Mouse (Mus musculus) lung, postnatal 0 days (tissue): Measurements from ENCODE around the gene Rabif. TPM values are rescaled to one million over a fixed set of nuclear protein-coding genes. Genes with fewer than 3 reads are reported as not detected.

ENCODE experiments used
- ATAC-seq: fragments of 200-750 bp; cut with Nextera tagmentation; 2 replicates; pipeline ENCODE4 v1.8.0; 2017; ENCODE audit warnings: moderate library complexity
- DNase-seq: peaks from one replicate; pipeline ENCODE4 v3.0.0-alpha.2; 2016; ENCODE audit warnings: low spot score
- H3K27ac ChIP-seq: fragments of 300-500 bp; sonication (generic); 2 replicates; pipeline ENCODE4 v1.5.1; 2014; ENCODE audit warnings: antibody characterized with exemption, mild to moderate bottlenecking, low read length, mixed read lengths
- H3K27me3 ChIP-seq: fragments of 300-500 bp; sonication (generic); replicated peaks from 2 replicates; pipeline ENCODE4 v1.6.1; 2014; ENCODE audit warnings: low read length, mixed read lengths; ENCODE audit not compliant: insufficient read depth
- H3K36me3 ChIP-seq: fragments of 300-500 bp; sonication (generic); 2 replicates; pipeline ENCODE4 v1.6.1; 2014; ENCODE audit warnings: low read length, mixed read lengths; ENCODE audit not compliant: insufficient read depth
- H3K4me1 ChIP-seq: fragments of 300-500 bp; sonication (generic); 2 replicates; pipeline ENCODE4 v1.6.1; 2014; ENCODE audit warnings: antibody characterized with exemption, low read depth, low read length, mixed read lengths; ENCODE audit not compliant: insufficient read depth
- H3K4me2 ChIP-seq: fragments of 300-500 bp; sonication (generic); replicated peaks from 2 replicates; pipeline ENCODE4 v1.6.1; 2014; ENCODE audit warnings: low read depth, mild to moderate bottlenecking, low read length, moderate library complexity, mixed read lengths
- H3K4me3 ChIP-seq: fragments of 300-500 bp; sonication (generic); 2 replicates; pipeline ENCODE4 v1.5.1; 2014; ENCODE audit warnings: low read depth, low read length
- H3K9ac ChIP-seq: fragments of 300-500 bp; sonication (generic); replicated peaks from 2 replicates; pipeline ENCODE4 v1.6.1; 2014; ENCODE audit warnings: low read depth, mild to moderate bottlenecking
- H3K9me3 ChIP-seq: fragments of 300-500 bp; sonication (generic); 2 replicates; pipeline ENCODE4 v1.6.1; 2016; ENCODE audit warnings: low read length, mixed read lengths
- CTCF ChIP-seq: IDR thresholded peaks from 2 replicates; pipeline ENCODE4 v1.5.1; 2016; ENCODE audit warnings: antibody characterized with exemption, mild to moderate bottlenecking
- EP300 ChIP-seq: IDR thresholded peaks from 2 replicates; pipeline ENCODE4 v1.6.1; 2016; ENCODE audit warnings: antibody characterized with exemption, mild to moderate bottlenecking, control low read depth
- WGBS: fragments of 180-500 bp; shearing (Covaris S2); extraction: QIAGEN DNeasy Blood & Tissue Kit; methylation state at CpG from one replicate; pipeline ENCODE4 v1.1.7; 2014; 5-methylcytosine and 5-hydroxymethylcytosine counted together
- polyA plus RNA-seq: library from polyadenylated mRNA; unstranded; fragments of >200 nt; fragmentation: Nextera tagmentation; extraction: Ambion mirVana; gene quantifications from 2 replicates; pipeline ENCODE4 v1.2.1, GENCODE M21; 2015

Rabif gene
- polyA plus RNA-seq, 1 experiment from 2014 or later: 29.1 TPM

DNA sequence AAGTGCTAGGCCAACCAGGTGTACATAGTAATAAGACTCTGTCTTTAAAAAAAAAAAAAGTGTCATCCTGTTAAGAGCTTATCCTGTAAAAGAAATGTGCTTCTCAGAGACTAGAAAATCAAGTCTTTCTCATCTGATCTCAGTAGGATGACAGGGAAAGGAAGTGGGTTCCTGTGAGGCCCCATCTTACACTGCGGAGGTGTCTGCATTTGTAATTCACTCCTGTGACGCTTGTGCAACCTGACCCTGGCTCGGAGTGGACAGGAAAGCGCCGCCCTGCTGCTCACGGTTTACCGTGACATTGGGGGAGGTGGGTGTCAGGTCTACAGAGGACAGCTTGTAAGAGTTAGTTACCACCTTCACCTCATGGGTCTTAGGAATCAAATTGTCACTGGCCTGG lies 15.6 kb downstream of the Rabif start:
- WGBS: 37% methylated on average over 7 of the region's 7 CpGs
- no peak overlapping the region for H3K4me3 ChIP-seq
- H3K9ac ChIP-seq: no peak overlapping the region
- no peaks in the 10 kb centered on the region for H3K27me3 ChIP-seq
- ATAC-seq: no peak
- no peak for TF ChIP-seq CTCF
- H3K36me3 ChIP-seq: peaks cover 15% of the 10 kb centered on the region; the same call in 1 of the 2 replicates
- no peaks in the 10 kb centered on the region for H3K9me3 ChIP-seq
- no peak overlapping the region for H3K4me2 ChIP-seq
- no peak for DNase-seq
- no peak overlapping the region for H3K27ac ChIP-seq
- 0 out of 2 replicates have a peak, but pooled peaks cover 2% of the 10 kb centered on the region for H3K4me1 ChIP-seq

GRCm38 (mm10) chr1:134512183-134512582 lies 17.7 kb downstream of the Rabif start:
- Histone ChIP-seq H3K9ac (no peak overlapping the region), H3K27me3 (no peaks in the 10 kb centered on the region), H3K9me3 (no peaks in the 10 kb centered on the region), H3K36me3 (0 out of 2 replicates have a peak, but pooled peaks cover 5% of the 10 kb centered on the region), H3K27ac (no peak overlapping the region), H3K4me3 (no peak overlapping the region), H3K4me1 (peaks cover 10% of the 10 kb centered on the region; the same call in 1 of the 2 replicates), H3K4me2 (no peak overlapping the region)
- 53% methylated on average over 4 of the region's 4 CpGs for WGBS
- no peak for ATAC-seq
- TF ChIP-seq CTCF: no peak
- TF ChIP-seq EP300: no peak
- DNase-seq: no peak

- H3K4me1 ChIP-seq: peaks cover 10% of the 10 kb centered on the region; the same call in 1 of the 2 replicates
- no peak overlapping the region for H3K4me2 ChIP-seq
- no peaks in the 10 kb centered on the region for H3K9me3 ChIP-seq
- DNase-seq (no peak), ATAC-seq (no peak)
- WGBS: 52% methylated on average over 6 of the region's 6 CpGs
- no peaks in the 10 kb centered on the region for H3K27me3 ChIP-seq
- H3K36me3 ChIP-seq: 0 out of 2 replicates have a peak, but pooled peaks cover 1% of the 10 kb centered on the region
- no peak for TF ChIP-seq EP300
- TF ChIP-seq CTCF: no peak
- no peak overlapping the region for H3K4me3 ChIP-seq
- no peak overlapping the region for H3K27ac ChIP-seq
- H3K9ac ChIP-seq: no peak overlapping the region
Observed at GRCm38 (mm10) chr1:134512584-134512983, 18.1 kb downstream of the Rabif start.

GRCm38 (mm10) chr1:134513312-134513860 lies 18.9 kb downstream of the Rabif start:
- ATAC-seq: peak; percentile 76
- Histone ChIP-seq H3K27ac (0 out of 2 replicates have a peak overlapping the region, but pooled peaks have one; percentile 1), H3K27me3 (no peaks in the 10 kb centered on the region), H3K4me3 (peak overlapping the region; percentile 41), H3K9me3 (no peaks in the 10 kb centered on the region), H3K4me2 (peak overlapping the region; percentile 81), H3K9ac (0 out of 2 replicates have a peak overlapping the region, but pooled peaks have one; percentile 26), H3K36me3 (no peaks in the 10 kb centered on the region), H3K4me1 (peaks cover 10% of the 10 kb centered on the region; the same call in 1 of the 2 replicates)
- 1% methylated on average over 38 of the region's 38 CpGs for WGBS
- DNase-seq: peak; percentile 57
- TF ChIP-seq CTCF (peak; percentile 27), EP300 (no peak)

- Histone ChIP-seq H3K4me2 (peak overlapping the region; percentile 81), H3K9ac (no peak overlapping the region), H3K4me1 (peaks cover 10% of the 10 kb centered on the region; the same call in 1 of the 2 replicates), H3K36me3 (no peaks in the 10 kb centered on the region), H3K27me3 (no peaks in the 10 kb centered on the region), H3K27ac (no peak overlapping the region), H3K4me3 (peak overlapping the region; percentile 41), H3K9me3 (no peaks in the 10 kb centered on the region)
- 32% methylated on average over 16 of the region's 16 CpGs for WGBS
- DNase-seq (peak; percentile 55), ATAC-seq (no peak)
- TF ChIP-seq CTCF (no peak), EP300 (no peak)
Observed at GRCm38 (mm10) chr1:134513876-134514590, 19.6 kb downstream of the Rabif start.

GRCm38 (mm10) chr1:134515891-134516290 lies 21.4 kb downstream of the Rabif start:
- Histone ChIP-seq H3K36me3 (no peaks in the 10 kb centered on the region), H3K27ac (0 out of 2 replicates have a peak overlapping the region, but pooled peaks have one; percentile 64), H3K4me3 (no peak overlapping the region), H3K9me3 (no peaks in the 10 kb centered on the region), H3K4me1 (peaks cover 10% of the 10 kb centered on the region; the same call in 1 of the 2 replicates), H3K9ac (no peak overlapping the region), H3K27me3 (no peaks in the 10 kb centered on the region), H3K4me2 (no peak overlapping the region)
- no peak for ATAC-seq
- no peak for TF ChIP-seq EP300
- TF ChIP-seq CTCF: no peak
- no peak for DNase-seq
- 62% methylated on average over 2 of the region's 2 CpGs for WGBS
